Mouse (Mus musculus): ENCODE results near the gene Kcnk13.

Gene Kcnk13

DNA sequence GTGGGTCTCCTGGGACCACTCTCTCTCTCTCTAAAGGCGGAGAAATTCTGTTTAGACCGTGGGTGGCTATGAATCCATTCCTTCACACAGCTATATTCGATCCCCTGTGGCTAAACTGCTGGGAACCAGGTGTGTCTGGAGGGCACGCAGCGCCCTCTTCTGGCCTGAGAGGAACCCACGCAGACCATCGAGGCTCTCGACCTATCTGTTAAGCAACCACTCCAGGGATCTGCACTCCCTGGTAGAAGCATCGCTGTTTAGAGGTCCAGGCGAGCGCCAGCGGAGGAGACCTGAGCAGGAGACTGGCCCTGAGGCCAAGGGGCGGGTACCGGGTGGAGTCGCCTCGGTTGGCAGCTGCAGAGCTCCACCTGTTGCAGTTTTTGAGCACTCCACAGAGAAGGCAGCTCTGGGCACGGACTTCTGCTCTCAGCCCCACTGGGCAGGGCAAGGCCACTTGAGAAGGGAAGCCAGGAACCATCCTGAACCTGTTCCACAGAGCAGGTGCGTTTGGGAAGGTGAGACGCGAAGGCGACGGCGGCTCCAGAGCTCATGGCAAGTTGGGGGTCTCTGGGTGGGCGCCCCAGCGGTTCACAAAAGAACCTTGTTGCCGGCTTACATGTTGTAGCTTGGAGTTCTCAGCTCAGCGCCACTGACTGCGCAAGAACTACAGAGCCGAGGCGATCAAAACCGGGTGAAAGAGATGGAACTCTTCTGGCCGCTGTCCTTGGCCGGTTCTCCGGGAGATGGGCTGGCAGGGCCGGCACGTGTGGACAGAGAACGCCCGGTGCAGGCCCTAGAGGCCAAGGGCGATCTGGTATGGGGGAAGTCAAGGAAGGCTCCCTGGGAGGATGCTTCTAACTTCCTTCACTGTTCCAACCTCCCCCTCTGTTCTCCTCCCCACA lies at the start of gene Kcnk13:
Kcnk13 (plus strand) TSS at position 199 of the 902 bp plus-strand sequence.
- peak; percentile 90 for DNase-seq (ENCODE audit: low read depth, low spot score)

DNA sequence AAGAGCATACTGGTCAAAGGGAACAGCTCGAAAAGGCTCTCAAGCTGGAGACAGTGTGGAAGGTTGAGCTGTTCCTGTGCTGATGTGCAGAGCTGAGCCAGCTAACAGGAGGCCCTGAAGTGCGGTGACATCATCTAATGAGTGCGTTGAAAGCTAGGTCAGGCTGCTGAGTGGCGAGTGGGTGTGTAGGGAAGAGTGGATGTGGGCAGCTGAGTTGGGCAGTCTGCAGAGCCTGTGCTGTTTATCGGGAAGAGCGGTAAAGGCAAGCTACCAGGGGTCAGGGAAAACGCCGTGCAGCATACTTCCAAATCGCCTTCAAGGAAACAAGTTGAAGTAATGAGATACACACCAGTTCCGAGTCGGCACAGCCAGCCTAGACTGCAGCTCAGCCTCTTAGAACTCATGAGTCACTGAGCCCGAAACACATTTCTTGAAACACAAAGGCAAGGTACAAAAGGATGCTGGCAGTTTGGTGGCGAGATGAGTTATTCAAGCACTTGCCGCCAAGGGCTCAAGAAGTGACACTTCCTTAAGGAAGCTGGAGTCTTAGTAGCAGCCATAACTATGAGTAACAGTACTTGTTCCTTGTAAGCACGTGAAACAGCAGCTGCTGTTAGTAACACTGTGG lies 46.4 kb upstream of the Kcnk13 start:
- DNase-seq (ENCODE audit: low read depth, low spot score), result no peak

DNA sequence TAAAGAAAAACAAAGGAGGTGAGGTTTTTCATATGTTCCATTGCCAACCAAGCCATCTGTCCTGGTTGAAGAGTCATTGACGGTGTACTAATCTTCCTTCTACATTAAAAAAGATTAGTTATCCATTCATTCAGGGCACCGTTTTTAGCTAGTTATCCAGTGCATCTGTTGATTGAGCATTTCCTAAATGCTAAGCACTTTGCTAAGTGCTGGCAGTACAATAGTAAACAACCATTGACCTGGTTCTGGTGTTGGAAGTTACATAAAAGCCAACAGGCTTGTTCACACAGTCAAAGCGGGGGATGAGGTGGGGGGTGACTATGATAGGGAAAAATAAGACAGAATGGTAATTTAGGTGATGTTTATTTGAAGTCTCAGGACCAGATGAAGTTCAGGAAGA lies 44.7 kb upstream of the Kcnk13 start:
- no peak for DNase-seq (ENCODE audit: low read depth, low spot score)

DNA sequence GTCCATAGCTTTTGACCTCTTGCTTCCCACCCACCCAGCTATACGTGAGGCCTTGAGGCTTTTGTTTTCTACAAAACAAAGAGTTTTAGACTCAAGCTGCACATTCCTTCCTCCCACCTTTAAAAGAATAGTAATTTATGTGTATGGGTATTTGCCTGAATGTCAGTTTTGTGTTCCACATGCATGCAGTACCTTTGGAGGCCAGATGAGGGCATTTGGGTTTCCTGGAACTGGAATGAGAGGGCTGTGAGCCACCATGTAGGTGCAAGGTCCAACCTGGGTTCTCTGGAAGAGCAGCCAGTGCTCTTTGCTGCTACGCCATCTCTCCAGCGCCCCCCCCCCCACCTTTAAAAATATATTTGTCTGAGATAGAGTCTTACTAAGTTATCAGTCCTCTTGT lies 43.3 kb upstream of the Kcnk13 start:
- DNase-seq (ENCODE audit: low read depth, low spot score), result peak; percentile 65

DNA sequence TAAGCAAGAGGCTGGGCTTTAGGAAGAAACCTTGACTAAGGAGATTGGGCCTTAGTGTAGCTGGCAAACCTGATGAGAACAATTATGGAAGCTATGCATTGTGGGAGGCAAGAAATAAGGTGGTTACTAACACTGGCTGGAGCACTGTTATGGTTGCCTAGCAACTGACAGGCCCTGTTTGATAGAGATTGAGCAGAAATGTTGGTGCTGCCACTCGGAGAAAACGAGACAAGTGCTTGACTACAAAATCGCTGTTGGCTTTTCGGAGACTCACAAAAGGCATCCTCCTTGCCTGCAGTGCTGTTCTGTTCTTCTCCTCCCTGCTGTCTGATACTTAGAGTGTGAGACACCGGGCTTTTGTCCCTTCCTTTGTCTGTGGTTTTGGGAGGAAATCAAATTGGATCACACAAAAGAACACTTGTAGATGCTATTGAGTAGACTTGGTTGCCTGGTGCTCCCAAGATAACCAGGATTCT lies 41.1 kb upstream of the Kcnk13 start:
- peak; percentile 47 for DNase-seq (ENCODE audit: low read depth, low spot score)

DNA sequence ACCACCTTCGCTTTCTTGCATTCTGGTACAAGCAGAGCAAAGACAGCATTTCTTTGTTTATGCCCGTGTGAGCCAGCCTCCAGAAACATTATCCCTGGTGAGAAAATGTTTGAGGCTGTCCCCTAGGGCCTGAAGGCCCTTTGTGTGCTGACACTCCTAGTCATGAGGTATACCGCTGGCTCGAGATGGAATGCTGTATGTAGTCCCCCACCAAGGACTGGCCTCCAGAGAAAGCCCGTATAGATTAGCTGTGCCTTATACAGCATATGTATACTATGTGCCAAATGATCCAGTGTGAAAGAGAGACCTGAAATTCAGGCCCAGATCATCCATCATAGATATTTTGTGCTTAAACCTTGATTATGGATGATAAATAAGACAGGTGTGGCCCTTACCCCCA lies 40.6 kb upstream of the Kcnk13 start:
- no peak for DNase-seq (ENCODE audit: low read depth, low spot score)

DNA sequence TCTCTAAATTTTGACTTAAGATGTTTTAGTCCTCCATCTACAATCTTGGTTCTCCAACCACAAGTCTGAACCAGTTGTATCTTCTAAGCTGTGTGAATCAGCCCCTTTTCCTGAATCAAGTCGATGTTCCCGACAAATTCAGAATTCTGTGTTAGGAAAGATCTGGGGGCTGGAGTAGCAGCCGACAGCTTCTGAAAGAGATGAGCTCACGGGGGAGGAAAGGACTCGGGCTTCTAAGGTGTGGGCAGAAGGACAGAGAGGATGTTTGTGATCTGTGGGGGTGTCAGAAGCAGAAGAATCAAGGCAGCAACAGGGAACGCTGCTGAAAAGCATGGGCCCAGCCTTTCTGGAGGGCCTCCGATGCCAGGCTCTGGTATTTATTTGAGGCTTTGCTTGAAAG lies 36.0 kb upstream of the Kcnk13 start:
- DNase-seq (ENCODE audit: low read depth, low spot score), result no peak

DNA sequence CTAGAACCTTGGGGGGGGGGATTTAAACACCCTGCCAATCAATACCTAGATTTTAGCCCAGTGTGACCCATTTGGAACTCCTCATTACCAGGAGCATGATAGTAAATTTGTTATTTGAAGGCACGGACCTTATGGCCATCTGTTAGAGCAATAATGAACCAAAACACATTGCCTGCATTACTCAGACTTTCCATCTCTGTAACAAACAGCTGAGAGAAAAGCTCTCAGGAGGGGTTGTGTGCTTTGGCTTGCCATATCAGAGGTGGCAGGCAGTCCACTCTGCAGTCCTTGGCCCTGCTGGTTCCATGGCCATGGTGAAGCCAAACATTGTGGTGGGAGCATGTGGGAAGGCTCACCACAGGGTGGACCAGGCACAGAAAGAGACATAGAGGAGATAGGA lies 35.1 kb upstream of the Kcnk13 start:
- DNase-seq (ENCODE audit: low read depth, low spot score), result no peak

DNA sequence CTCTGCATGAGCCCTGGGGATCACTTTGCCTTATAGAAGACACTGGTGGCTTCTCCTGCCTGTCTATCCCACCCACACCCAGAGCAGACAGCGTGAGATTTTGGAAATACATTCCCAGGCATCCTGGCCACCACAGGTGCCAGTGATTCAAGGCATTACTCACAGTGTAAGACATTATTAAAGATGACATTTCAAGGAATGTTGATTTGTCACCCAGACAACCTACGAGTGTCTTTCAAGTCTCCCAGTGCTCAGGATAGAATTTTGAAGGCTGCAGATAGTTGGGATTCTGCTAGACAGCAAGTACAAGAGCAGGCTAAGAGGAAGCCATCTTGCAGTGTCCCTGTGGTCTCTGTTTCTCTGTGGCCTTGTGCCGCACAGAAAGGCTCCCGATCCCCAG lies 32.1 kb upstream of the Kcnk13 start:
- DNase-seq (ENCODE audit: low read depth, low spot score), result no peak

DNA sequence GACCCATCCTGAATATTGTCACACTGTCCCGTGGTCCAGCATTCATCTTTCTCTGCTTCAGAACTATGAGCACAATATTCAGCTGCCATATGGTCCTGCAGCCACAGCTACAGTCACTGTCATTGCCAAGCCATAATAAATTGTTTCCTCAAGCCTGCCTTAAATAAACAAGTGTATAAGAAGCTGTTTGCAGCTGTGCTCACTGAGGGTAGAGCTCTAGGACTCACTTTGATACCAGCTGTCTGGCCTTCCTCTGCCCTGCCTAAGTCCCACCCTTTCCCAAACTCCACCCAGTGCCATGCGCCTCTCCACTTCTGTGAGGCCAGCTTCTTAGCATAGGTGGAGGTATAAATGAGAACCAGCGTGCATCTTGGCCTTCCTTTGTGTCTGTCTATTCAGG lies 30.7 kb upstream of the Kcnk13 start:
- no peak for DNase-seq (ENCODE audit: low read depth, low spot score)

DNA sequence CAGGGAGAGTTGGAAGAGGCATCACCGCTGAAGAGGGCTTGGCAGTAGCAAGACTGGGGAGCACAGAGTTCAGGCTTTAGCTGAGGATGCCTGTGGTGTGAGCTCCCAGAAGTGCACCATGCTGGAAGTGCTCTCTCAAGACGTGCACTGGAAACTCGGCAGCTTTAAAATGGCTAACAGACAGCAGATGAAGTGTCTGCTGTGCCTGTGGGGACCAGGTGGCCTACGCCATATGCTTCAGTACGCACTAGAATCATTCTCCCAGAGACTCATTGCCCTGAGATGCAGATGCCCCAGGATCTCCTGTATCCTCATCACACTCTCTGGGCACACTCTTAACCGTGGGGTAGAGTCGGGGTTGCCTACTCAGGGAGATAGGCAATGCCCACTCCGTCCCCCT lies 28.9 kb upstream of the Kcnk13 start:
- DNase-seq (ENCODE audit: low read depth, low spot score), result no peak

DNA sequence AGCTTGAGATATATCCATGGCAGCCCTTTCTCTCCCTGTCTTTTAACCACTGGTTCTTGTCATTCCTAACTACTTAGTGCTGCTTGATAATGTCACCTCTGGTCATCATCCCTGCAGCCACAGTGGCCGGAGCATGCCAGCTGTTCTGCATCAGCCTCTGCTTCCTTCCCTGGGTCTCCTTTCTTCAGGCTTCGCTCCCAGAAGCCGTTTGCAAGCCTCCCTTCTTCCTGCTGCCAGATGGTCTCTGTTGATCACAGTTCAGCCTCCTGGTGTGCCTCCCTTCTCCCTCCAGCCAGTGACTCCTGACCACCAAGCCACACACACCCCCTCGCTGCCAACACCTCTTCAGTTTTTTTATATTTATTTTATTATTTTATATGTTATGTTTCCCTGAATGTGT lies 25.8 kb upstream of the Kcnk13 start:
- no peak for DNase-seq (ENCODE audit: low read depth, low spot score)

DNA sequence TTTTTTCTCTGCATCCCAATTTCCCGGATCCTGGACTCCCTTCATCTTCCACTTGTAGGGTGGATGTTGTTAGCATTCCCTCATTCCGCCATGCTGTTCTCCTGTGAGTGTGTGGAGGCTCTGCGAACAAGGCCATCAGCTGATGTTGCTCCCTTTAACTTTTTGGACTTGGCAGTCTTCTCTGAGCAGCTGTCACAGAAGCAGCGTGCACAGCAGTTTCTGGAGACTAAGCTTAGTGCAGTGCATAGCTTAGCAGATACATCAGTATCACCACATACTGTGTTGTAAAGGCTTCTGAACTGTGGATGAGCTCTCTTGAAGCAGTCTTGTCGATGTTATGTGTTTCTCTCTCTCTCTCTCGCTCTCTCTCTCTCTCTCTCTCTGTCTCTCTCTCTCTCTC lies 25.1 kb upstream of the Kcnk13 start:
- no peak for DNase-seq (ENCODE audit: low read depth, low spot score)

DNA sequence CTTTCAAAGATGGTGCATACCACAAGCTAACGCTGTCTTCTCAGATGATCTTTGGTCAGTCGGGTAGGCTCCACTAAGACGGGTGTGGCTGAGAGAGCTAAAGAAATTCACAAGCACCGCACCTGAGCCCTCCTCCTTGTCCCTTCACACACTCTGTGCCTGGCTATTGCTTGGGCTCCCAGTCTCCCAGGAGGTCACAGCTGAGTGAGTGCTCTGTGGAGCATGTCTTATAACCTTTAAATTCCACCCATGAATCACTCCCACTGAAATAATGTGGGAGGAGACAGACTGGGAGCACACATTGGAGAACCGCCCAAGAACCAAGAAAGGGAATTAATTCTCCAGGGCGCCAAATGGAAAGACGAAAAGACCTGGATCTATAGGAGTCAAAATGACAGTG lies 23.6 kb upstream of the Kcnk13 start:
- no peak for DNase-seq (ENCODE audit: low read depth, low spot score)

DNA sequence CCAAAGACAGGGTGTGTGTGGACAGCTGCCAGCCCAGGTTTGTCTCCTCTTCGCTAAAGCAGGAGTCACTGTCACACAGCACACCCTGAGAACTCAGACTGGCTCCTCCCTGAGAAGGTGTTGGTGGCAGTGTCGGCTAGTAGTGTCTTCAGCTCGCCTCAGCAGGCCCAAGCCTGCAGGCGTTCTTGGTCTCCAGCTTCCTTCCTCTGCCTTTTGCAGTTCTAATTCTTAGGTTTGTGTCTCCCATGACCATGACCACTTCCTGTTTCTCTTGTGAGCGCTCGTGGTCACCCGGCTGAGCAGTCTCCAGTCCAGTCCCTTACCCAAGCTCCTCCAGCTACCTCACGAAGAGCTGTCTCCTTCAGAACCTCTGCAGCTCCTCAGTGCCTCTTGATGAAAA lies 21.9 kb upstream of the Kcnk13 start:
- DNase-seq (ENCODE audit: low read depth, low spot score), result no peak

DNA sequence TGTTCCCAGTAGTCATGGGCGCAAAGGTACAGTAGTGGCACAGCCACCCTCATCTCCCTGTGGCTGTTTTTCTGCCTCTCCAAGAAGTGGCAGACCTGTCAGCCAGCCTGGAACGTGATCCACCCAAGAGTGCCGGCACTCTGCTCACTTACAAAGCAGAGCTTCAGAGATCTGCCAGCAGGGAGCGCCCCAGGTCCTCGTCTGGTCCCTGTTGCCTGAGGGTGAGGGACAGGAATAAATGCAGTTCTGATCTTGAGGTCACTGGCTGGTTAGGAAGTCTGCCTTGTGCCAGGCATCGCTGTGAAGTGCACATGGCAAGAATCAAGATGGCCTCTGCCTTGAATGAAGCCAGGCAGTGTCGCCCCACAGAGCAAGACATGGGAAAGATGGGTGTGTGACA lies 11.4 kb upstream of the Kcnk13 start:
- peak; percentile 73 for DNase-seq (ENCODE audit: low read depth, low spot score)

DNA sequence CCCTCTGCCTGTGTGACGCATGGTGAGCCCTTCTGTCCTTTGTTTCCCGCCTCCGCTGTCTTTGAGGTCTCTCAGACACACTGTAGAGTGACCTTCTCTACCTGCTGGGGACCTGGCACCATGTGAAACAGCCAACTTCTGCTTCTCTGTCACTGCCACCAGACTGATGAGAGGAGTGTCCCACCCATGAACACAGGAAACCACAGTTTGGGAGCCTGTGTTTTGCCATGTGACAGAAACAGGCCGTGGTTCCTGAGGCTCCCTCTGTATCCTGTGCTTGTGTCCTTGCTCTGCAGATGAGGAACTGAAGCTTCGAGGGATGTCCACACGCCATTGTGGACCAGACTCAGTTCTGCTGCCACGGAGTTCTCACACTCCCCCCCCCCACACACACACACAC lies 7.9 kb upstream of the Kcnk13 start:
- no peak for DNase-seq (ENCODE audit: low read depth, low spot score)

DNA sequence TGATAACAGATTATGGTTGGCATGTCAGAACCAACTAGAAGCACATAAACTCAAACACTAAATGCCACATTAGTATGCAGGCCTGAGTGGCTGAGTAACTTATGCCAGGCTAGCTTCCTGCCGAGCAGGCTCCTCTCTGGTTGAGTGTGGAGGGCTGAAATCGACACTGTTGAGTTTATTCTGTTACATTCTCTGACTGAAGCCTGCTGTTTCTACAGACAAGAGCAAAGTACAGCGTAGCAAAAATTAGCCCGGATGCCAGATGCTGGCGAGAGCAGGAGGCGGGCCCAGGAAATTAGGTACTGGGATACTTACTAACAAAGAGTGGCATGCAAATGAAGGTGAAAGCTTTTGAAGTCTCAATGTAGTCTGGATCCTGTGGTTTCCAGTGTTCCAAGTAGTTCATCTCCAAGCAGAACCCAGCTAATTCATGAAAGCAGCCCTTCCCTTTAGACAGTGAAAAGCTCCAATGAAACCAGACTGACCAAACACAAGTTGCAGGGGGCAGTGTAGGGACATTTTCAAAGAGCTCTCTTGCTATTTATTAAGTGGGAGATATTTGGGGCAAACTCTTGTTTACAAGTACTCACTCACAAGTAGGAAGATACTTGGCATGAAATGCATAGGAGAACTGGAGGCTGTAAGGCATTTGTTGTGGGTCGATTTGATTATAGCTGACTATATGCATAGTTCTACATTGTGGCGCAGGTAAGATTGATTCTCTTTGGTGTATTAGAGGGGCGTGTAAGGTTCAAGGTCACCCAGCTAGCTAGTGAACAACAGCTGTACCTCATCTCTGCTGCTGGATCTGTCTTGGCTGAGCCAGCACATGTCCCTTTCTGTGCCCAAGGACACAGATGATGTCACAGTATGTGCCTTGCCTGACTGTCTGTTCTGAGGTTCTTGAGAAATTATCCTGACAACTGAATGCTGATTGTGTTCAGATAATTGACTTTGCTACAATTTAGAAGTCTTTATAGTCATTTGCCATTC lies 5.9 kb upstream of the Kcnk13 start:
- DNase-seq (ENCODE audit: low read depth, low spot score), result peak; percentile 29

DNA sequence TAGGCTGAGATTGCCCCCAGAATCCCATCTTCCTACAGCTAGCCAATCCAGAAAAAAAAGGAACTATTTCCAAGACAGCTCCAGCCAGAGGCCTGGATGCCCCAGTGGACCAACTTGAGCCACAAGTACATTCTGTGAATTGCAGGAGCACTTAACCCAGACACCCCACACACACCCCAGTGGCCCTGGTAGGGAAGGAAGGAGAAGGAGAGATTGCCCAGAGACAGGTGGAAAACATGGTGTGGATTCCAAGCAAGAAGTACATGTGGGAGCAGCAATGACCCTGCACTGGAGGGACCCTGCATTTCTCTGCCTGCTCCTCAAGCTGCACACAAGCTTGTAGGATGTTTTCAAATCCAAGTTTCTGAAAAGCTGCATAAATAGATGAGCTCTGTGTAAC lies 5.0 kb upstream of the Kcnk13 start:
- no peak for DNase-seq (ENCODE audit: low read depth, low spot score)

DNA sequence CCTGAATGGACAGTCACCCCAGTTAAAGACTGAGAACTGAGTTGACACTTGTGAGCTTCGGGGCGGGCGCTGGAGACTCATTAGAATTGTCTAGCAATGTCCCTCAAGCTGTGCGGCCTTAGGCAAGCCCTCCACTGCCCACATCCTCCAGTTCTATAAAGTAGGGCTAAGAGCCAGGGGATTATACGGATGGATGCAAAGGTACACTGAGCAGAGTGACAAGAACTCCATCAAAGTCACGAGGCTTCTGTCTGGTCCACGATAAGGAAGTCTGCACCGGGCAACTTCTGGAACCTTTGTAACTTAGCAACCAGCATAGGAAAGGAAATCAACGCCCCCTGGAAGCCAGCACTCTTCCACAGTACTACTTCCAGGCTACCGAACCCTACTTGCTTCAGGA lies 4.4 kb upstream of the Kcnk13 start:
- DNase-seq (ENCODE audit: low read depth, low spot score), result no peak

DNA sequence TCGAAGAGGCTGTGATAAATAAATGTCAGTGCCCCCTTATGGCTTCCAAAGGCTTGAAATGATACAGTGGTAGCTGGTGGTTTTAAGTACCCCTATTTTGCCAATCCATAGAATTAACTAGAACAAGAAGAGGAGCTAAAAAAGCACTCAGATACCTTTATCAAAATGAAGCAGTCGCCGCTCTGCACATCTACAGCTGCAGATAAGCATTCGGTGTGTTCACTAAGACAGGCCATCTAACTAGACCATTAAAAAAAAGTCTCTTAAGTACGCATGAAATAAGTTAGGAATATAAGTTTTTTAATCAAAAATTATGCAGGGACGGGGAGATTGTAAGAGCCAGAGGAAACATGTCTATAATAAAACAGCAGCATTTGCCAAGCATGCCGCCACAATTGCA lies 3.6 kb upstream of the Kcnk13 start:
- no peak for DNase-seq (ENCODE audit: low read depth, low spot score)
